Mouse (Mus musculus): ENCODE data around the gene Lrrc8b.

- TF ChIP-seq ZC3H11A (IDR thresholded peaks at IDR 0.05; ENCODE audit: borderline replicate concordance, low read depth, low read length) = no peak
- TF ChIP-seq ZNF384 (IDR thresholded peaks at IDR 0.05; ENCODE audit: low read depth, low read length) = no peak
- TF ChIP-seq MAFK (IDR thresholded peaks at IDR 0.05; ENCODE audit: insufficient read depth, low read depth, low read length) = no peak
- no peak for TF ChIP-seq HCFC1 (IDR thresholded peaks at IDR 0.05; ENCODE audit: borderline replicate concordance, insufficient read depth, low read length)
- no peak for TF ChIP-seq CHD2 (IDR thresholded peaks at IDR 0.05; ENCODE audit: low read depth, low read length)
Measured at GRCm38 (mm10) chr5:105536172-105536571, 120.6 kb downstream of the Lrrc8b start.

All from ES-E14 (cell line).